9 mouse cellular contexts compared by ENCODE assay signal in the genomic region with DNA sequence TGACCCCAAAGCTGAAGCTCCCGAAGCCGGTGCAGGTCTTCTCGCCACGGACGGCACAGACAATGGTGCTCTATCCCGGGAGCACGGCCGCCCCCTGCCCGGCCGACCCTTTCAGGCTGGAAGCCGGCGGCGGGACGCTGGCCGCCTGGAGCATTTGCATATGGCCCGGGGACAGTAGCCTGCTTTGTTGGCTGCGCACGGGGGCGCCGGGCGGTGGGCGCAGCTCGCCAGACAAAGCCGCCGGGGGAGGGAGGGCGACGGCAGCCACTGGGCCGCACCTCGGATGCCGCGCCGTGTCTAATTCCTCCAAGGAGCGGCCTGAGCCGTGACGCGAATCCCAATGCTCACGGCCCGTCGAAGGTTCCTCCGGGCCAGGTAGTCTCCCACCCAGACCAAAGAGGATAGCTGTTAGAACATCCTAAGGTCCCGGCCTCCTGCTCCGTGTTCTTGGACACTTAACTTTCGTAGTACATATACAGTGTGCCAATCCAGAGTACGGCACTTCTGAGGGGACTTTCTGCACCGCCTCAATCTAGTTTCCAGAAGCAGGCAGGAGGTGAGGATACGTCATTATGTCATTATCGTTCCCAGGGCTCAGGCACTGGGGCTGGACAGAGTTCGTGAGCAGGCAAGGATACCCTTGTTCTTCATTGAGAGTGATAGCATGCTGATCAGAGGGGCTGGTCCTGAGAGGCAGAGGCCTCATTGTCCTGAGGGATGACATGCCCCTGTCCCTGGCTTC. TPM values are rescaled to one million over a fixed set of nuclear protein-coding genes. Genes with fewer than 3 reads are reported as not detected.
DNase-seq lines count a peak whose midpoint lies in the region; ATAC-seq and TF ChIP-seq lines count a peak whose summit lies in the region.
"Had no signal": no experiment of that assay in that cellular context is flagged by ENCODE, and none has a peak within 500 bp of the region (broad histone marks: within the 10 kb centered on the region; RNA-seq: fewer than 3 reads in every experiment).

No protein-coding gene starts in this region.

- H3K36me3 ChIP-seq in lung, embryonic 16.5 days (ENCODE audit: control insufficient read depth, insufficient read depth, low read length) = no peaks in the 10 kb centered on the region
- no peaks in the 10 kb centered on the region for H3K36me3 ChIP-seq in embryonic facial prominence, embryonic 14.5 days (ENCODE audit: control insufficient read depth, insufficient read depth, low read length)
- no peaks in the 10 kb centered on the region for H3K36me3 ChIP-seq in intestine, postnatal 0 days (ENCODE audit: control insufficient read depth, insufficient read depth)
- H3K36me3 ChIP-seq in stomach, embryonic 15.5 days = no peaks in the 10 kb centered on the region

- TF ChIP-seq POLR2A in lung, adult 2 months (IDR thresholded peaks at IDR 0.05; ENCODE audit: borderline replicate concordance, extremely low read depth, low read depth, low read length) = no peak

- H3K4me2 ChIP-seq in lung, embryonic 16.5 days (ENCODE audit: low read depth, low read length) = 0 out of 2 replicates have a peak overlapping the region, but pooled peaks have one; percentile 6
- peak overlapping the region; percentile 42 for H3K4me2 ChIP-seq in embryonic facial prominence, embryonic 14.5 days (ENCODE audit: low read depth, low read length)
- H3K4me2 ChIP-seq in intestine, postnatal 0 days (replicated peaks; ENCODE audit: low read depth) = no peak overlapping the region
- H3K4me2 ChIP-seq in stomach, embryonic 15.5 days = peak overlapping the region; percentile 37; the same call in 1 of the 2 replicates

- no peaks in the 10 kb centered on the region for H3K9me3 ChIP-seq in lung, embryonic 16.5 days (ENCODE audit: control insufficient read depth, low read length)
- H3K9me3 ChIP-seq in embryonic facial prominence, embryonic 14.5 days (ENCODE audit: control insufficient read depth, low read length) = no peaks in the 10 kb centered on the region
- no peaks in the 10 kb centered on the region for H3K9me3 ChIP-seq in intestine, postnatal 0 days (ENCODE audit: control insufficient read depth)
- H3K9me3 ChIP-seq in stomach, embryonic 15.5 days = no peaks in the 10 kb centered on the region

- 3% methylated on average over 47 of the region's 48 CpGs for WGBS in lung, embryonic 16.5 days
- WGBS in lung, adult 2 months = 5% methylated on average over 46 of the region's 48 CpGs
- 4% methylated on average over 19 of the region's 48 CpGs for WGBS in embryonic facial prominence, embryonic 14.5 days
- WGBS in intestine, postnatal 0 days = 4% methylated on average over 45 of the region's 48 CpGs
- WGBS in stomach, embryonic 15.5 days = 5% methylated on average over 43 of the region's 48 CpGs

- peaks cover 58% of the 10 kb centered on the region for H3K27me3 ChIP-seq in lung, embryonic 16.5 days (ENCODE audit: control insufficient read depth, insufficient read depth, low read depth, low read length)
- peaks cover 88% of the 10 kb centered on the region for H3K27me3 ChIP-seq in embryonic facial prominence, embryonic 14.5 days (replicated peaks; ENCODE audit: control insufficient read depth, insufficient read depth, low read length)
- H3K27me3 ChIP-seq in intestine, postnatal 0 days (replicated peaks; ENCODE audit: control insufficient read depth, insufficient read depth, low read length) = peaks cover 71% of the 10 kb centered on the region
- peaks cover 75% of the 10 kb centered on the region for H3K27me3 ChIP-seq in stomach, embryonic 15.5 days (replicated peaks)

- H3K9ac ChIP-seq in lung, embryonic 16.5 days (ENCODE audit: low read length) = no peak overlapping the region
- H3K9ac ChIP-seq in embryonic facial prominence, embryonic 14.5 days (ENCODE audit: low read depth, low read length) = no peak overlapping the region
- H3K9ac ChIP-seq in intestine, postnatal 0 days (ENCODE audit: low read depth, low read length) = no peak overlapping the region
- no peak overlapping the region; the same call in 1 of the 2 replicates for H3K9ac ChIP-seq in stomach, embryonic 15.5 days

- TF ChIP-seq CTCF in lung, adult 2 months (IDR thresholded peaks at IDR 0.05; ENCODE audit: insufficient read depth, low read length) = no peak
- no peak for TF ChIP-seq CTCF in intestine, postnatal 0 days (IDR thresholded peaks at IDR 0.05; ENCODE audit: low read depth)

- H3K4me3 ChIP-seq in lung, embryonic 16.5 days (ENCODE audit: low read length) = peak overlapping the region; percentile 5; the same call in 1 of the 2 replicates
- no peak overlapping the region for H3K4me3 ChIP-seq in lung, adult 2 months (replicated peaks; ENCODE audit: extremely low read depth, low read depth, low read length)
- peak overlapping the region; percentile 26 for H3K4me3 ChIP-seq in embryonic facial prominence, embryonic 14.5 days (ENCODE audit: low read depth, low read length)
- H3K4me3 ChIP-seq in intestine, postnatal 0 days (ENCODE audit: low read depth, low read length) = 0 out of 2 replicates have a peak overlapping the region, but pooled peaks have one; percentile 5
- H3K4me3 ChIP-seq in stomach, embryonic 15.5 days (replicated peaks) = peak overlapping the region; percentile 9; the same call in 1 of the 2 replicates

- H3K27ac ChIP-seq in lung, embryonic 16.5 days (ENCODE audit: low read length) = no peak overlapping the region
- no peak overlapping the region for H3K27ac ChIP-seq in embryonic facial prominence, embryonic 14.5 days (replicated peaks; ENCODE audit: low read depth, low read length)
- H3K27ac ChIP-seq in intestine, postnatal 0 days (ENCODE audit: low read depth, low read length) = no peak overlapping the region
- H3K27ac ChIP-seq in stomach, embryonic 15.5 days = no peak overlapping the region

- H3K4me1 ChIP-seq in lung, embryonic 16.5 days (replicated peaks; ENCODE audit: control insufficient read depth, insufficient read depth, low read length) = no peaks in the 10 kb centered on the region
- no peaks in the 10 kb centered on the region for H3K4me1 ChIP-seq in lung, adult 2 months (ENCODE audit: control insufficient read depth, insufficient read depth, low read length)
- no peaks in the 10 kb centered on the region for H3K4me1 ChIP-seq in embryonic facial prominence, embryonic 14.5 days (ENCODE audit: control insufficient read depth, insufficient read depth, low read length)
- H3K4me1 ChIP-seq in intestine, postnatal 0 days (replicated peaks; ENCODE audit: control insufficient read depth, insufficient read depth, low read length) = no peaks in the 10 kb centered on the region
- H3K4me1 ChIP-seq in stomach, embryonic 15.5 days = 0 out of 2 replicates have a peak, but pooled peaks cover 4% of the 10 kb centered on the region

- no peak for ATAC-seq in lung, embryonic 16.5 days (ENCODE audit: low read depth)
- ATAC-seq in embryonic facial prominence, embryonic 14.5 days (ENCODE audit: low read depth) = no peak
- no peak for ATAC-seq in intestine, postnatal 0 days
- no peak for ATAC-seq in stomach, embryonic 15.5 days (ENCODE audit: insufficient read depth, low FRiP score, low read depth)

- DNase-seq in lung, adult 2 months = no peak
- DNase-seq in embryonic facial prominence, embryonic 14.5 days (ENCODE audit: low spot score) = no peak
- DNase-seq in right cerebral cortex, postnatal 25 days = no peak
- no peak for DNase-seq in spleen, postnatal 10 days (ENCODE audit: low spot score in 2 of 2)
- DNase-seq: adrenal gland, adult 2 months had no signal

RNA-seq across cellular contexts. Expression of a gene that starts 13.3 kb away (rescaled TPM):
- polyA plus RNA-seq in lung, embryonic 16.5 days (2015; fragmentation: Nextera tagmentation; extraction: Ambion mirVana) = 0.69 and 1.0 TPM in 2 replicates
- 8.2 and 14.5 TPM in 2 replicates for polyA plus RNA-seq in lung, adult 2 months (2012; rRNA removed)
- polyA plus RNA-seq in embryonic facial prominence, embryonic 14.5 days (2014; fragmentation: Nextera tagmentation; extraction: Ambion mirVana) = 4.1 and 7.6 TPM in 2 replicates
- polyA plus RNA-seq in intestine, postnatal 0 days (2015; fragmentation: Nextera tagmentation; extraction: Ambion mirVana) = 0.60 and 0.65 TPM in 2 replicates
- polyA plus RNA-seq in stomach, embryonic 15.5 days (2015; fragmentation: Nextera tagmentation; extraction: Ambion mirVana) = 4.2 and 8.2 TPM in 2 replicates
- polyA plus RNA-seq: heart, postnatal 0 days had no signal

RNA-seq across cellular contexts. Expression of a gene that starts 45.8 kb away (rescaled TPM):
- 0.20 and 0.23 TPM in 2 replicates for polyA plus RNA-seq in lung, embryonic 16.5 days (2015; fragmentation: Nextera tagmentation; extraction: Ambion mirVana)
- polyA plus RNA-seq in lung, adult 2 months (2012; rRNA removed) = 0.40 and 0.49 TPM in 2 replicates
- polyA plus RNA-seq in embryonic facial prominence, embryonic 14.5 days (2014; fragmentation: Nextera tagmentation; extraction: Ambion mirVana) = not detected in 2 replicates
- 0.13 and 0.18 TPM in 2 replicates for polyA plus RNA-seq in intestine, postnatal 0 days (2015; fragmentation: Nextera tagmentation; extraction: Ambion mirVana)
- polyA plus RNA-seq in stomach, embryonic 15.5 days (2015; fragmentation: Nextera tagmentation; extraction: Ambion mirVana) = 0.35 and 1.4 TPM in 2 replicates
- polyA plus RNA-seq: adrenal gland, adult 2 months; heart, postnatal 0 days had no signal

RNA-seq across cellular contexts. Expression of a gene that starts 55.6 kb away (rescaled TPM):
- 11.0 and 12.3 TPM in 2 replicates for polyA plus RNA-seq in lung, embryonic 16.5 days (2015; fragmentation: Nextera tagmentation; extraction: Ambion mirVana)
- 2.1 and 3.3 TPM in 2 replicates for polyA plus RNA-seq in lung, adult 2 months (2012; rRNA removed)
- polyA plus RNA-seq in embryonic facial prominence, embryonic 14.5 days (2014; fragmentation: Nextera tagmentation; extraction: Ambion mirVana) = 9.8 and 11.1 TPM in 2 replicates
- polyA plus RNA-seq in intestine, postnatal 0 days (2015; fragmentation: Nextera tagmentation; extraction: Ambion mirVana) = 6.1 and 7.2 TPM in 2 replicates
- polyA plus RNA-seq in stomach, embryonic 15.5 days (2015; fragmentation: Nextera tagmentation; extraction: Ambion mirVana) = 13.4 and 14.0 TPM in 2 replicates

RNA-seq across cellular contexts. Expression of a gene that starts 55.7 kb away (rescaled TPM):
- polyA plus RNA-seq in lung, embryonic 16.5 days (2015; fragmentation: Nextera tagmentation; extraction: Ambion mirVana) = 432 and 447 TPM in 2 replicates
- 59.5 and 77.6 TPM in 2 replicates for polyA plus RNA-seq in lung, adult 2 months (2012; rRNA removed)
- 492 and 493 TPM in 2 replicates for polyA plus RNA-seq in embryonic facial prominence, embryonic 14.5 days (2014; fragmentation: Nextera tagmentation; extraction: Ambion mirVana)
- polyA plus RNA-seq in intestine, postnatal 0 days (2015; fragmentation: Nextera tagmentation; extraction: Ambion mirVana) = 170 and 175 TPM in 2 replicates
- 451 and 489 TPM in 2 replicates for polyA plus RNA-seq in stomach, embryonic 15.5 days (2015; fragmentation: Nextera tagmentation; extraction: Ambion mirVana)
